Mouse (Mus musculus) stomach, embryonic 16.5 days (tissue): ENCODE measurements around the gene Fam117a. TPM values are rescaled to one million over a fixed set of nuclear protein-coding genes. Genes with fewer than 3 reads are reported as not detected.

Experiments used
- ATAC-seq: fragments of 200-750 bp; cut with Nextera tagmentation; 2 replicates; pipeline ENCODE4 v1.8.0; 2017; ENCODE audit warnings: moderate number of reproducible peaks, moderate TSS enrichment; ENCODE audit not compliant: insufficient read depth, low FRiP score
- H3K27ac ChIP-seq: fragments of 300-500 bp; sonication (generic); 2 replicates; pipeline ENCODE4 v1.5.1; 2014; ENCODE audit warnings: low read length
- H3K27me3 ChIP-seq: fragments of 300-500 bp; sonication (generic); 2 replicates; pipeline ENCODE4 v1.6.1; 2014; ENCODE audit warnings: low read length, control low read depth, mixed read lengths; ENCODE audit not compliant: control insufficient read depth, insufficient read depth
- H3K36me3 ChIP-seq: fragments of 300-500 bp; sonication (generic); 2 replicates; pipeline ENCODE4 v1.6.1; 2014; ENCODE audit warnings: low read length; ENCODE audit not compliant: control insufficient read depth, insufficient read depth
- H3K4me1 ChIP-seq: fragments of 300-500 bp; sonication (generic); 2 replicates; pipeline ENCODE4 v1.6.1; 2014; ENCODE audit warnings: low read length, control low read depth, mixed read lengths; ENCODE audit not compliant: control insufficient read depth, insufficient read depth
- H3K4me2 ChIP-seq: fragments of 300-500 bp; sonication (generic); 2 replicates; pipeline ENCODE4 v1.6.1; 2014; ENCODE audit warnings: low read depth, low read length, mixed read lengths
- H3K4me3 ChIP-seq: fragments of 300-500 bp; sonication (generic); replicated peaks from 2 replicates; pipeline ENCODE4 v1.5.1; 2014; ENCODE audit warnings: mild to moderate bottlenecking, low read length
- H3K9ac ChIP-seq: fragments of 300-500 bp; sonication (generic); 2 replicates; pipeline ENCODE4 v1.6.1; 2014; ENCODE audit warnings: low read length
- H3K9me3 ChIP-seq: fragments of 300-500 bp; sonication (generic); replicated peaks from 2 replicates; pipeline ENCODE4 v1.6.1; 2016; ENCODE audit warnings: low read length, control low read depth; ENCODE audit not compliant: control insufficient read depth
- WGBS: fragments of 180-500 bp; shearing (Covaris S2); extraction: QIAGEN DNeasy Blood & Tissue Kit; methylation state at CpG from one replicate; pipeline ENCODE4 v1.1.7; 2014; 5-methylcytosine and 5-hydroxymethylcytosine counted together
- polyA plus RNA-seq: library from polyadenylated mRNA; unstranded; fragments of >200 nt; fragmentation: Nextera tagmentation; extraction: Ambion mirVana; gene quantifications from 2 replicates; pipeline ENCODE4 v1.2.1, GENCODE M21; 2015

The Fam117a gene
- 11.6 and 13.9 TPM in 2 replicates for polyA plus RNA-seq

DNA sequence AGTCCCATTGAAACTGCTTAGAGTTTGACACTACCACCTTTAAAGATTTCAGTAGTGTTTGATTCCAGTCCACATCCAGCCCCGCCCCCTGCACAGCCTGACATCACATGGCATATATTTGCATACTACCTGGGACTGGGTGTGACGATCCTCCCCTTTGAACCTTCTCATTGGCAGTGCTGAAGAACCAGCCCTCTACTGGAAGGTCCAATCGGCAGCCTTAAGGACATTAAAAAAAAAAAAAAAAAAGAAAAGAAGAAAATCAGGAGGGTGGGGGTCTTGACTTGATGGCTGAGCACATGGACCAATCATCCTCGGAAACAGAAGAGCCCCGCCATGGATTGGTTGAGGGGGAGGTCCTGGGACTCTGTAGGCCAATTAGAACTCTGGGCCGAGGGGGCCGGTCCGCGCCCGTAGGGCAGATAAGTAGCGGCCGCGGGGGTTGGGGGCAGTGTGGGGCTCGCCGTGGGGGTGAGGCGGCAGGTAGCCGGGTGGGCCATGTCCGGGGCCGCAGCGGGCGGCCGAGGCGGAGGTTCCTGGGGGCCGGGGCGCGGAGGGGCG lies at the start of gene Fam117a:
TSS of gene Fam117a (plus strand) at position 451 of the 561 bp plus-strand sequence.
- ATAC-seq: peak; percentile 97
- WGBS: under 1% methylated on average over 27 of the region's 27 CpGs
- peak within 1 kb of the TSS; percentile 68 for H3K4me2 ChIP-seq
- no peaks in the 10 kb centered on the region for H3K9me3 ChIP-seq
- peaks cover 26% of the 10 kb centered on the region for H3K4me1 ChIP-seq
- no peaks in the 10 kb centered on the region for H3K36me3 ChIP-seq
- H3K27ac ChIP-seq: peak within 1 kb of the TSS; percentile 80
- H3K4me3 ChIP-seq: peak within 1 kb of the TSS; percentile 96
- no peaks in the 10 kb centered on the region for H3K27me3 ChIP-seq
- peak within 1 kb of the TSS; percentile 89 for H3K9ac ChIP-seq

DNA sequence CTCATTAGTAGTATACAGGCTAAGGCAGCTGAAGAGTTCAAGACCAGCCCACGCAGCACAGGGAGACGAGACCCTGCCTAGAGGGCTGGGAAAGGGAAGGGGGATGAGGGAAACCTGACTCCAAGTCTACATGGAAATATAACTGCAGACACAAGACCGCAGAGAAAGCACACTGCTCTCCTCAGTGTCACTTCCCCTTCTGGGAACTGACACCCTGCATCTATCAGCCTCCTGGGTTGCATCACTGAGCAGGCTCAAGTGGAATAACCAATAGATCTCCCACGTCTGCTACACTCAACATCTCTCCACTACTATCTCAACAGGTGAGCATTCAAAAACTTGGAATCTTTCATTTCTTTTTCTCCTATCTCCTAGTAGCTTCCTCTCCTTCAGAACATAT lies 44.8 kb upstream of the Fam117a start:
- WGBS: 80% methylated on average over 4 of the region's 4 CpGs
- ATAC-seq: no peak
- Histone ChIP-seq H3K36me3 (peaks cover 10% of the 10 kb centered on the region), H3K4me2 (no peak overlapping the region), H3K9ac (no peak overlapping the region), H3K4me3 (no peak overlapping the region), H3K27ac (no peak overlapping the region), H3K9me3 (no peaks in the 10 kb centered on the region), H3K27me3 (no peaks in the 10 kb centered on the region), H3K4me1 (no peaks in the 10 kb centered on the region)

DNA sequence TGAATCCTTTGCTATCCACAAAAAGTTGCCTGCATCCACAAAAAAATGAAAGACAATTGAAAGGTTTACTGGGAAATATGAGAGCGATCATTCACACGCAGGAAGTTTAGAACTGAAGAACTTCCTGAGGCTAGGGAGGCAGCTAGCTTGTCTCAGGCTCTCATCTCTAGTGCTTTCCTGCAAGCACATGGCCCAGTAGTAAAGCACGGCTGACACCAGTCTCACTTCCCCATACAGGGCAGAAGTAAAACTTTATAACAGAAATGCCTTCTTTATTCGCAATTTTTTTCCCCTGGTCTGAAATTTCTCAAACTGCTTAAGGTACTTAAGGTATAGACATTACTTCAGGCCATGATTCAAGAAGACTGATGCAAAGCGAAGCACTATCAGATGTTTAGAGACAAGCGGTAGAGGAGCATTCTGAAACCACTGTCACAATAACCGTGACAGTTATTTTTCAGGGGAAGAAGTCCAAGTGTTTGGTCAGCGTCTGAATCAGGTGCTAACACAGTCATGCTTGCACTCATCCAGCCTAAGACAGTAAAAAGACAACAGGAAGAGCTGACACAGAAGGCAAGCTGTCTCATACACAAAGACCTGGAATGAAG lies 43.7 kb upstream of the Fam117a start:
- no peaks in the 10 kb centered on the region for H3K9me3 ChIP-seq
- 74% methylated on average over 8 of the region's 8 CpGs for WGBS
- peak overlapping the region; percentile 79 for H3K27ac ChIP-seq
- no peaks in the 10 kb centered on the region for H3K27me3 ChIP-seq
- no peaks in the 10 kb centered on the region for H3K4me1 ChIP-seq
- H3K36me3 ChIP-seq: peaks cover 15% of the 10 kb centered on the region
- ATAC-seq: no peak
- no peak overlapping the region for H3K4me2 ChIP-seq
- H3K9ac ChIP-seq: no peak overlapping the region
- H3K4me3 ChIP-seq: no peak overlapping the region

DNA sequence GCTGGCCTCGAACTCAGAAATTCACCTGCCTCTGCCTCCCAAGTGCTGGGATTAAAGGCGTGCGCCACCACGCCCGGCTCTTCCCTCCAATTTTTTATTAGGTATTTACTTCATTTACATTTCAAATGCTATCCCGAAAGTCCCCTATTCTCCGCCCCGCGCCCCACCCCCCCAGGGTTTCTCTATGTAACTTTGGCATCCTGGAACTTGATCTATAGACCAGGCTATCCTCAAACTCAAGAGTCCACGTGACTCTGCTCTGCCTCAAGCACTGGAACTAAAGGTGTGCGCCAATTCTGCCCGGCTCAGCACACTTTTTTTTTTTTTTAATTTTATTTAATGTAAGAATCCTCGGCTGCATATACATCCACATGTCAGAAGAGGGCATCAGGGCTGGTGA lies 41.1 kb upstream of the Fam117a start:
- Histone ChIP-seq H3K9me3 (no peaks in the 10 kb centered on the region), H3K27ac (no peak overlapping the region), H3K9ac (no peak overlapping the region), H3K36me3 (peaks cover 22% of the 10 kb centered on the region; the same call in 1 of the 2 replicates), H3K4me2 (no peak overlapping the region), H3K27me3 (no peaks in the 10 kb centered on the region), H3K4me1 (no peaks in the 10 kb centered on the region), H3K4me3 (no peak overlapping the region)
- WGBS: 94% methylated on average over 13 of the region's 13 CpGs
- ATAC-seq: no peak

DNA sequence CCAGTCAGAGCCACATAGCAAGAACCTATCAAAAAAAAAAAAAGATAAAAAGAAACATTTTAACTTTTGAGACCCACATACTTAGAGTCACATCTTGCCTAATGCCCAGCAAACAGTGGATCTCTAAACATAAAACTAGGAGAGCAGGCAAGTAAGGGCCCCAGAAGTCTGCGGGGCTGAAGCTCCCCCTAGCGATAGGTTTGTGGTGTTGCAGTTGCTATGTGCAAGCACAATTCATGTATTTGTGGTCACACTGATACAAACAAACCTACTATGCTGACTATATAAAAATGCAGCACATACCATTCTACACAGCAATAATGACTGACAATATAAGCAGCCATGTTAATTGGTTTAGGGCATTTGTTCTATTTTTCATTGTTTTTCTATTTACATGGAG lies 38.7 kb upstream of the Fam117a start:
- Histone ChIP-seq H3K4me1 (no peaks in the 10 kb centered on the region), H3K9ac (no peak overlapping the region), H3K27ac (no peak overlapping the region), H3K4me3 (no peak overlapping the region), H3K27me3 (no peaks in the 10 kb centered on the region), H3K4me2 (no peak overlapping the region), H3K36me3 (peaks cover 19% of the 10 kb centered on the region), H3K9me3 (no peaks in the 10 kb centered on the region)
- 22% methylated on average over 2 of the region's 2 CpGs for WGBS
- no peak for ATAC-seq

DNA sequence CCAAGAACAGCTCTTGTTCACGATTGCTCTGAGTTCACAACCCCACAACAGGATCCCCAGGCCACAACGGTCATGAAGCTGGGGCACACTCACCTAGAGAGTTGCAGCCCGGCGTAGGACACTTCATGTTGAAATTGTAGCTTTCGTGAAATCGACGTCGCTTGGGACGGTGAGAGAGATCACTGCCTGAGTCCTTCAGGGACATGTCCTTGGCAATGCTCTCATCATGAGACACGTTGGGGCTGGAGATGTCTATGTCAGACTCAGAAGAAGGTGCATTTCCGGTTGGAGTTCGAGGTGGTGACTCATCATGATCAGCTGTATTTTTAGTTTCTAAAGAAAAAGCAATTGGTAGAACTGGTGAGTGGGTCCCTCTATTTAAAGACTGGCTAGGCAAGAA lies 36.9 kb upstream of the Fam117a start:
- Histone ChIP-seq H3K4me3 (no peak overlapping the region), H3K9ac (no peak overlapping the region), H3K27ac (no peak overlapping the region), H3K27me3 (no peaks in the 10 kb centered on the region), H3K4me2 (no peak overlapping the region), H3K9me3 (no peaks in the 10 kb centered on the region), H3K4me1 (no peaks in the 10 kb centered on the region), H3K36me3 (peaks cover 22% of the 10 kb centered on the region)
- no peak for ATAC-seq
- 90% methylated on average over 12 of the region's 12 CpGs for WGBS

DNA sequence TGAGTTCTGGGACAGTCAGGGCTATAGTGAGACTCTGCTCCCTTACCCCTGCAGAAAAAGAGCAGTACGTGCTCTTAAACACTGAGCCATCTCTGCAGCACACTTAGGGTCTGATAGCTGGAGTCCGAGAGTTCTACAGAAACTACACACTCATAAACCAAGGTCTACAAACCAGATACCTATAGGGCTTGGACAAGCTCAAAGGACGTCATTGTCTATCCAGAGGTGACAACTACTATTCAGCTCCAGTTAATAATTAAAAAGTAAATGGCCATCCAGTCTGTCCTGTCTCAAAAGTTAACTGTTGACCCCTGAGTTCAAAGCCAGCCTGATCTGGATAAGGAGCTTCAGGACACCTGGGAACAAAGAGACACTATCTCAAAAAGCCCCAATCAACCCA lies 35.0 kb upstream of the Fam117a start:
- H3K36me3 ChIP-seq: peaks cover 22% of the 10 kb centered on the region
- no peak overlapping the region for H3K4me3 ChIP-seq
- no peaks in the 10 kb centered on the region for H3K9me3 ChIP-seq
- no peak for ATAC-seq
- no peak overlapping the region for H3K4me2 ChIP-seq
- no peak overlapping the region for H3K27ac ChIP-seq
- no peak overlapping the region for H3K9ac ChIP-seq
- no peaks in the 10 kb centered on the region for H3K4me1 ChIP-seq
- 79% methylated on average over 3 of the region's 3 CpGs for WGBS
- no peaks in the 10 kb centered on the region for H3K27me3 ChIP-seq

DNA sequence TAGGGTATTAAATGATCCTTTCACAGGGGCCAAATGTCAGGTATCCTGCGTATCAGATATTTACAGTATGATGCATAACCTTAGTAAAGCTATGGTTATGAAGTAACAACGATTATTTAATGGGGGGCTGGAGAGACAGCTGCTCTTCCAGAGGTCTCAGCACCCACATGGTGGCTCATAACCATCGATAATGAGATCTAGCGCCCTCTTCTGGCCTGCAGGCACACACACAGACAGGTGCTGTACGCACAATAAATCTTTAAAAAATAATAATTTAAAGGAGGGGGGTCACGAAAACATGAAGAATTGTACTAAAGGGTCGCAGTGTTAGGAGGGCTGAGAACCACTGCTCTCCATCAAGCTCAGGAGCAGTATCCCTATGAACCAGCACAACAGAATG lies 31.2 kb upstream of the Fam117a start:
- Histone ChIP-seq H3K9me3 (no peaks in the 10 kb centered on the region), H3K27ac (no peak overlapping the region), H3K4me2 (no peak overlapping the region), H3K36me3 (peaks cover 3% of the 10 kb centered on the region), H3K27me3 (no peaks in the 10 kb centered on the region), H3K4me3 (no peak overlapping the region), H3K9ac (no peak overlapping the region), H3K4me1 (peaks cover 13% of the 10 kb centered on the region)
- no peak for ATAC-seq
- WGBS: 90% methylated on average over 7 of the region's 7 CpGs

DNA sequence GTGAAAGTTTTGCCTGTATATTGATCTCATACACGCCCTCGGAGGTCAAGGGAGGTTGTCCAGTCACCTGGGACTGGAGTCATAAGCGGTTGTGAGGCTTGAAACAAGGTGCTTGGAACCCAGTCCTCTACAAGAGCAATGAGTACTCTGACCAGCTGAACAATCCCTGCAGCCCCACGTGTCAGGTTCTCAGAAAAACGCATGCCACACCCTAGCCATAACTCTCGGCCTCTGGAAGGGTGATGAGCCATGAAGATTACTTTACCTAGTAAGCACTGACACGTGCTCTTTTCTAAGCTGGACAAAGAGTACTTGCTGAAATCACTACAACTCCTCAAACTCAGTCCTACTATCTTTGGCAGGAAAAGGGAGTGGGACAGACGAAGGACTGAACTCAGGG lies 29.3 kb upstream of the Fam117a start:
- Histone ChIP-seq H3K36me3 (peaks cover 3% of the 10 kb centered on the region; the same call in 1 of the 2 replicates), H3K27ac (no peak overlapping the region), H3K4me1 (peaks cover 19% of the 10 kb centered on the region), H3K4me2 (no peak overlapping the region), H3K9me3 (no peaks in the 10 kb centered on the region), H3K9ac (no peak overlapping the region), H3K27me3 (no peaks in the 10 kb centered on the region), H3K4me3 (no peak overlapping the region)
- WGBS: 72% methylated on average over 8 of the region's 8 CpGs
- ATAC-seq: no peak
